Mouse (Mus musculus) CH12.LX (cell line): ENCODE data around the gene Actn3. TPM values are rescaled to one million over a fixed set of nuclear protein-coding genes. Genes with fewer than 3 reads are reported as not detected.
A peak's percentile ranks its signal among the peaks of the same experiment; 100 is the strongest.

Experiments
- DNase-seq: peaks from one replicate; pipeline ENCODE4 v3.0.0-alpha.2; 2013; ENCODE audit errors: extremely low read depth
- H3K27ac ChIP-seq: 2 replicates; pipeline ENCODE4 v1.5.1; 2012; ENCODE audit warnings: low read depth, mild to moderate bottlenecking, control low read depth, moderate library complexity; ENCODE audit not compliant: insufficient read depth
- H3K27me3 ChIP-seq: replicated peaks from 2 replicates; pipeline ENCODE3; 2012; ENCODE audit warnings: inconsistent platforms
- H3K36me3 ChIP-seq, 2 experiments: replicated peaks in 1 of 2; 2 replicates each; pipeline versions ENCODE3 to v1.6.1; 2012; ENCODE audit warnings: inconsistent platforms in 1 of 2, low read length in 1 of 2, mild to moderate bottlenecking in 1 of 2, mixed read lengths in 1 of 2, moderate library complexity in 1 of 2; ENCODE audit not compliant: control insufficient read depth in 1 of 2, insufficient read depth in 1 of 2
- H3K4me1 ChIP-seq, 2 experiments: 2 replicates each; pipeline ENCODE4 v1.6.1; 2012; ENCODE audit warnings: inconsistent platforms in 1 of 2, moderate library complexity in 1 of 2; ENCODE audit not compliant: insufficient read depth in 2 of 2, control insufficient read depth in 1 of 2
- H3K4me2 ChIP-seq: 2 replicates; pipeline ENCODE4 v1.6.1; 2012; ENCODE audit warnings: low read depth, mild to moderate bottlenecking, control low read depth; ENCODE audit not compliant: poor library complexity, insufficient read depth, severe bottlenecking
- H3K4me3 ChIP-seq, 3 experiments: fragments of 150-350 bp in 1 of 3; sonication (generic) in 1 of 3; replicated peaks in 1 of 3; 2 replicates each; pipeline versions ENCODE3 to v1.5.1; 2011 to 2012; ENCODE audit warnings: low read depth in 2 of 3, low read length in 2 of 3, mild to moderate bottlenecking in 2 of 3, moderate library complexity in 2 of 3, control low read depth in 1 of 3, improper control_type of control experiment in 1 of 3, inconsistent platforms in 1 of 3, mixed read lengths in 1 of 3; ENCODE audit not compliant: poor library complexity in 1 of 3
- H3K79me2 ChIP-seq: replicated peaks from 2 replicates; pipeline ENCODE4 v1.6.1; 2012; ENCODE audit warnings: mild to moderate bottlenecking, moderate library complexity; ENCODE audit not compliant: control insufficient read depth, poor library complexity, insufficient read depth, severe bottlenecking; ENCODE audit errors: extremely low read depth
- H3K9ac ChIP-seq: 2 replicates; pipeline ENCODE4 v1.6.1; 2012; ENCODE audit warnings: low read depth, mild to moderate bottlenecking, control low read depth, moderate library complexity; ENCODE audit not compliant: insufficient read depth
- H3K9me3 ChIP-seq: replicated peaks from 2 replicates; pipeline ENCODE3; 2012; ENCODE audit warnings: low read length, inconsistent platforms, mixed read lengths
- BHLHE40 ChIP-seq: IDR thresholded peaks from 2 replicates; pipeline ENCODE4 v1.6.1; 2011; ENCODE audit warnings: mild to moderate bottlenecking, low read depth, low read length, improper control_type of control experiment
- CTCF ChIP-seq, 2 experiments: IDR thresholded peaks in 1 of 2; conservative IDR thresholded peaks in 1 of 2; 2 replicates each; pipeline ENCODE4 v1.5.1; 2011 to 2012; ENCODE audit warnings: low read depth in 2 of 2, low read length in 2 of 2, improper control_type of control experiment in 1 of 2, inconsistent platforms in 1 of 2, mild to moderate bottlenecking in 1 of 2, moderate library complexity in 1 of 2
- E2F4 ChIP-seq: IDR thresholded peaks from 2 replicates; pipeline ENCODE4 v1.6.1; 2011; ENCODE audit warnings: low read depth, low read length, improper control_type of control experiment; ENCODE audit not compliant: insufficient replicate concordance
- ELF1 ChIP-seq: IDR thresholded peaks from 2 replicates; pipeline ENCODE4 v1.6.1; 2014; ENCODE audit warnings: low read depth, mild to moderate bottlenecking, inconsistent platforms, low read length, improper control_type of control experiment
- EP300 ChIP-seq: IDR thresholded peaks from 2 replicates; pipeline ENCODE4 v1.6.1; 2011; ENCODE audit warnings: low read length, improper control_type of control experiment
- ETS1 ChIP-seq: conservative IDR thresholded peaks from 2 replicates; pipeline ENCODE4 v1.6.1; 2012; ENCODE audit warnings: low read depth, mild to moderate bottlenecking, inconsistent platforms, low read length, improper control_type of control experiment, moderate library complexity
- GABPA ChIP-seq: IDR thresholded peaks from 2 replicates; pipeline ENCODE4 v1.6.1; 2012; ENCODE audit warnings: low read depth, low read length, improper control_type of control experiment, inconsistent platforms; ENCODE audit not compliant: insufficient replicate concordance
- HCFC1 ChIP-seq: IDR thresholded peaks from 2 replicates; pipeline ENCODE4 v1.6.1; 2012; ENCODE audit warnings: low read depth, mild to moderate bottlenecking, inconsistent platforms, low read length, improper control_type of control experiment
- IRF4 ChIP-seq: IDR thresholded peaks from 2 replicates; pipeline ENCODE4 v1.6.1; 2014; ENCODE audit warnings: low read depth, mild to moderate bottlenecking, inconsistent platforms, low read length, improper control_type of control experiment
- JUND ChIP-seq: conservative IDR thresholded peaks from 2 replicates; pipeline ENCODE4 v1.6.1; 2011; ENCODE audit warnings: low read depth, low read length, improper control_type of control experiment
- KAT2A ChIP-seq: IDR thresholded peaks from 2 replicates; pipeline ENCODE4 v1.6.1; 2012; ENCODE audit warnings: low read length, improper control_type of control experiment, inconsistent platforms; ENCODE audit not compliant: insufficient replicate concordance
- MAX ChIP-seq: IDR thresholded peaks from 2 replicates; pipeline ENCODE4 v1.6.1; 2011; ENCODE audit warnings: low read length, improper control_type of control experiment
- MAZ ChIP-seq: IDR thresholded peaks from 2 replicates; pipeline ENCODE4 v1.6.1; 2012; ENCODE audit warnings: low read depth, mild to moderate bottlenecking, inconsistent platforms, low read length, improper control_type of control experiment, moderate library complexity
- MXI1 ChIP-seq: IDR thresholded peaks from 2 replicates; pipeline ENCODE4 v1.6.1; 2011; ENCODE audit warnings: mild to moderate bottlenecking, low read depth, low read length, improper control_type of control experiment
- NELFE ChIP-seq: IDR thresholded peaks from 2 replicates; pipeline ENCODE4 v1.6.1; 2011; ENCODE audit warnings: low read depth, low read length, improper control_type of control experiment
- NRF1 ChIP-seq: IDR thresholded peaks from 2 replicates; pipeline ENCODE4 v1.6.1; 2014; ENCODE audit warnings: low read depth, mild to moderate bottlenecking, inconsistent platforms, low read length, improper control_type of control experiment, moderate library complexity
- PAX5 ChIP-seq: IDR thresholded peaks from 2 replicates; pipeline ENCODE4 v1.6.1; 2012; ENCODE audit warnings: low read length, inconsistent platforms, mixed read lengths
- POLR2A ChIP-seq: IDR thresholded peaks from 2 replicates; pipeline ENCODE4 v1.6.1; 2011; ENCODE audit warnings: low read depth, mild to moderate bottlenecking, improper control_type of control experiment, low read length
- POLR2AphosphoS2 ChIP-seq: IDR thresholded peaks from 2 replicates; pipeline ENCODE4 v1.6.1; 2011; ENCODE audit warnings: low read depth, low read length, improper control_type of control experiment
- RAD21 ChIP-seq: IDR thresholded peaks from 2 replicates; pipeline ENCODE4 v1.6.1; 2011; ENCODE audit warnings: low read depth, mild to moderate bottlenecking, low read length, improper control_type of control experiment, moderate library complexity
- RCOR1 ChIP-seq: conservative IDR thresholded peaks from 2 replicates; pipeline ENCODE4 v1.6.1; 2012; ENCODE audit warnings: low read depth, mild to moderate bottlenecking, inconsistent platforms, low read length, improper control_type of control experiment
- SIN3A ChIP-seq: IDR thresholded peaks from 2 replicates; pipeline ENCODE4 v1.6.1; 2012; ENCODE audit warnings: low read length, improper control_type of control experiment, inconsistent platforms
- TBP ChIP-seq: conservative IDR thresholded peaks from 2 replicates; pipeline ENCODE4 v1.6.1; 2011; ENCODE audit warnings: low read depth, low read length, improper control_type of control experiment
- TCF12 ChIP-seq: IDR thresholded peaks from 2 replicates; pipeline ENCODE4 v1.6.1; 2014; ENCODE audit warnings: low read depth, mild to moderate bottlenecking, inconsistent platforms, low read length, improper control_type of control experiment
- UBTF ChIP-seq: IDR thresholded peaks from 2 replicates; pipeline ENCODE4 v1.6.1; 2012; ENCODE audit warnings: low read depth, mild to moderate bottlenecking, inconsistent platforms, low read length, improper control_type of control experiment, moderate library complexity
- USF1 ChIP-seq: IDR thresholded peaks from 2 replicates; pipeline ENCODE4 v1.6.1; 2014; ENCODE audit warnings: low read depth, mild to moderate bottlenecking, inconsistent platforms, low read length, improper control_type of control experiment
- USF2 ChIP-seq: conservative IDR thresholded peaks from 2 replicates; pipeline ENCODE4 v1.6.1; 2011; ENCODE audit warnings: low read depth, low read length, improper control_type of control experiment
- ZC3H11A ChIP-seq: IDR thresholded peaks from 2 replicates; pipeline ENCODE4 v1.6.1; 2012; ENCODE audit warnings: low read depth, mild to moderate bottlenecking, inconsistent platforms, low read length, improper control_type of control experiment
- ZMIZ1 ChIP-seq: IDR thresholded peaks from 2 replicates; pipeline ENCODE4 v1.6.1; 2012; ENCODE audit warnings: low read depth, mild to moderate bottlenecking, inconsistent platforms, low read length, improper control_type of control experiment
- ZNF384 ChIP-seq: IDR thresholded peaks from 2 replicates; pipeline ENCODE4 v1.6.1; 2012; ENCODE audit warnings: low read depth, low read length, improper control_type of control experiment, inconsistent platforms
- dilution Hi-C: fragments of 300-500 bp; cut with MboI; formaldehyde crosslinking; loops from 2 replicates; pipeline ENCODE4 v1.14.3; 2020; ENCODE audit warnings: low sequenced_read_pairs; ENCODE audit not compliant: extremely low pct_unique_long_range_greater_than_20kb, extremely low pct_ligation_motif_present
- in situ Hi-C: fragments of 300-500 bp; cut with MboI; formaldehyde crosslinking; loops from 3 replicates; pipeline ENCODE4 v1.14.3; 2019; ENCODE audit warnings: low sequenced_read_pairs, low pct_ligation_motif_present, low pct_unique_long_range_greater_than_20kb, mixed read lengths
- polyA plus RNA-seq: library from polyadenylated mRNA; unstranded; fragments of >175 nt; gene quantifications from 2 replicates; pipeline ENCODE4 v1.2.1, GENCODE M21; 2012; ENCODE audit warnings: low read depth; ENCODE audit not compliant: insufficient read length
- total RNA-seq, 2 experiments: library from RNA; depleted of rRNA; stranded (reverse); fragments of 300-350 nt in 1 of 2; fragments of >200 nt in 1 of 2; gene quantifications; 2 replicates each; pipeline ENCODE4 v1.2.3; 2012 to 2014

Actn3 gene
- total and polyA plus RNA-seq, 3 experiments, result 0.34 to 0.41 TPM; not detected in 1

- DNase-seq, result no peak
- TF ChIP-seq MXI1 (no peak), GABPA (no peak), ELF1 (no peak), HCFC1 (no peak), MAX (no peak), KAT2A (no peak), POLR2AphosphoS2 (no peak), ZMIZ1 (no peak), RAD21 (no peak), ETS1 (no peak), EP300 (no peak), USF1 (no peak), CTCF (conservative IDR thresholded peaks at IDR 0.05 in 1 of 2, IDR thresholded peaks at IDR 0.05 in 1 of 2; ENCODE audit: low read depth in 2 of 2, low read length in 2 of 2) (no peak), JUND (no peak), IRF4 (no peak), NELFE (no peak), UBTF (no peak), PAX5 (no peak), USF2 (no peak), NRF1 (no peak)
- in situ Hi-C loops (loop anchor here (5.0 kb wide), 1 partner anchor 84 kb away; the partner anchor contains the start of gene Rbm4b), dilution Hi-C loops (no loop called here)
- Histone ChIP-seq H3K9me3 (no peaks in the 10 kb centered on the region), H3K36me3 (peaks cover 5 to 12% of the 10 kb centered on the region in 2 experiments), H3K4me2 (no peak overlapping the region), H3K27ac (no peak overlapping the region), H3K9ac (no peak overlapping the region), H3K4me1 (peaks cover 6 to 19% of the 10 kb centered on the region in 2 experiments; a peak in 3 of 4 replicates), H3K79me2 (no peaks in the 10 kb centered on the region), H3K27me3 (peaks cover 51% of the 10 kb centered on the region), H3K4me3 (no peak overlapping the region)
Observed at GRCm38 (mm10) chr19:4840848-4841247, 36.9 kb downstream of the Actn3 start.

DNA sequence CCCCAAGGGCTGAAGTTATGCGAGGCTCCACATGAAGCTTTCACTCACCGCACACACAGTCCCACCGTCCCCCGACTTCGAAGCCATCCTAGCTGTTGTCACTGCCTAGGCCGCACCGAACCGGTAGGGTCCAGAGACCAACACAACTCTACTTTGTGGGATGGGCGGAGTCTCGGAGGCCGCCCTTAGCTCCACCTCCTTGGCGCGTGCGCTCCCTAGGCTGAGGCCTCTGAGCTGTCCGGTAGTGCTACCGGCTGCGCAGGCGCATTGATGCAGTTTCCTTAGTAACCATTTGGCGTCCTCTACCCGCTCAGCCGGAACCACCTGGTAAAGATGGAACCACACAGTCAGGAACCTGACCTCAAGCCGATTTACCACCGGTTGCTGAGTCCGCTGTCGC, 38.6 kb downstream of the Actn3 start, which contains the start of the genes Ccs and Ccdc87:
Ccs (minus strand) TSS at position 184 of the 400 bp plus-strand sequence.
Ccdc87 (plus strand) TSS at position 218 of the 400 bp plus-strand sequence.
- Histone ChIP-seq H3K4me3 (peak within 1 kb of the TSS; percentile 76 to 81 (median 76)), H3K9me3 (no peaks in the 10 kb centered on the region), H3K9ac (peak within 1 kb of the TSS; percentile 83), H3K36me3 (peaks cover 5 to 22% of the 10 kb centered on the region in 2 experiments), H3K4me2 (peak within 1 kb of the TSS; percentile 88), H3K4me1 (peaks cover 6 to 19% of the 10 kb centered on the region in 2 experiments; a peak in 3 of 4 replicates), H3K27ac (no peak within 1 kb of the TSS), H3K27me3 (peaks cover 40% of the 10 kb centered on the region), H3K79me2 (no peaks in the 10 kb centered on the region)
- TF ChIP-seq NRF1, result peak; percentile 99
- no peak for TF ChIP-seq MAZ
- peak; percentile 80 for TF ChIP-seq NELFE
- peak; percentile 98 for TF ChIP-seq MXI1
- TF ChIP-seq ZNF384, result no peak
- TF ChIP-seq ZMIZ1, result peak; percentile 38; the same call in 1 of the 2 replicates
- 0 out of 2 replicates have a peak, but pooled peaks have one; percentile 42 for TF ChIP-seq KAT2A
- TF ChIP-seq USF1, result no peak
- peak; percentile 64; the same call in 1 of the 2 replicates for TF ChIP-seq BHLHE40
- TF ChIP-seq IRF4, result peak; percentile 41; the same call in 1 of the 2 replicates
- peak; percentile 43; the same call in 1 of the 2 replicates for TF ChIP-seq E2F4
- TF ChIP-seq ZC3H11A, result no peak
- peak; percentile 70 for TF ChIP-seq MAX
- peak; percentile 80 for TF ChIP-seq POLR2A
- no peak for TF ChIP-seq RCOR1
- TF ChIP-seq SIN3A, result peak; percentile 100
- TF ChIP-seq ELF1, result peak; percentile 83
- TF ChIP-seq POLR2AphosphoS2, result peak; percentile 53; the same call in 1 of the 2 replicates
- TF ChIP-seq ETS1, result no peak
- peak; percentile 67 for TF ChIP-seq HCFC1
- no peak for TF ChIP-seq RAD21
- 0 out of 2 replicates have a peak, but pooled peaks have one; percentile 46 for TF ChIP-seq TBP
- TF ChIP-seq TCF12, result peak; percentile 64
- DNase-seq, result peak; percentile 97
- in situ Hi-C loops, result no loop called here
- dilution Hi-C loops, result no loop called here
